Comparison of ENCODE assay signal across 8 mouse cellular contexts in genomic region chr2:122637526-122637997, GRCm38 (mm10). TPM values are rescaled to one million over a fixed set of nuclear protein-coding genes. Genes with fewer than 3 reads are reported as not detected.
DNase-seq lines count a peak whose midpoint lies in the region; ATAC-seq lines count a peak whose summit lies in the region.

No protein-coding gene starts in this region.

- H3K27me3 ChIP-seq in embryonic facial prominence, embryonic 13.5 days = peaks cover 25% of the 10 kb centered on the region
- peaks cover 34% of the 10 kb centered on the region for H3K27me3 ChIP-seq in liver, embryonic 12.5 days (replicated peaks)

- peak overlapping the region; percentile 61 for H3K9ac ChIP-seq in embryonic facial prominence, embryonic 13.5 days
- H3K9ac ChIP-seq in liver, embryonic 12.5 days = no peak overlapping the region

- no peak for ATAC-seq in embryonic facial prominence, embryonic 13.5 days (ENCODE audit: insufficient number of reproducible peaks, insufficient read depth, low FRiP score, low TSS enrichment, low read depth)
- ATAC-seq in liver, embryonic 12.5 days = peak; percentile 64; the same call in 1 of the 2 replicates
- peak; percentile 89 for ATAC-seq in monocyte, adult 5-6 weeks (replicated peaks; ENCODE audit: insufficient number of reproducible peaks, low FRiP score, low TSS enrichment, poor library complexity, severe bottlenecking)

- H3K36me3 ChIP-seq in embryonic facial prominence, embryonic 13.5 days = peaks cover 15% of the 10 kb centered on the region
- peaks cover 16% of the 10 kb centered on the region for H3K36me3 ChIP-seq in liver, embryonic 12.5 days

- peak; percentile 39 for DNase-seq in 3T3-L1 (ENCODE audit: low read depth, low spot score)
- peak; percentile 86 for DNase-seq in adrenal gland, postnatal 25 days
- DNase-seq in heart, adult 9 months (ENCODE audit: low spot score in 2 of 2) = peak; percentile 48 to 55
- peak; percentile 20 to 65 for DNase-seq in kidney, adult 8-10 months
- peak; percentile 58 to 68 for DNase-seq in spleen, postnatal 36 days (ENCODE audit: low spot score in 2 of 2)

- peak overlapping the region; percentile 75 for H3K4me2 ChIP-seq in embryonic facial prominence, embryonic 13.5 days
- H3K4me2 ChIP-seq in liver, embryonic 12.5 days = peak overlapping the region; percentile 69

- H3K4me1 ChIP-seq in embryonic facial prominence, embryonic 13.5 days = no peaks in the 10 kb centered on the region
- H3K4me1 ChIP-seq in liver, embryonic 12.5 days = peaks cover 6% of the 10 kb centered on the region; the same call in 1 of the 2 replicates

- under 1% methylated on average over 36 of the region's 36 CpGs for WGBS in embryonic facial prominence, embryonic 13.5 days
- WGBS in liver, embryonic 12.5 days (ENCODE audit: insufficient replicate concordance) = 1% methylated on average over 36 of the region's 36 CpGs

- no peak overlapping the region for H3K27ac ChIP-seq in embryonic facial prominence, embryonic 13.5 days
- no peak overlapping the region for H3K27ac ChIP-seq in liver, embryonic 12.5 days

- no peaks in the 10 kb centered on the region for H3K9me3 ChIP-seq in embryonic facial prominence, embryonic 13.5 days
- no peaks in the 10 kb centered on the region for H3K9me3 ChIP-seq in liver, embryonic 12.5 days (replicated peaks)

- peak overlapping the region; percentile 46 for H3K4me3 ChIP-seq in embryonic facial prominence, embryonic 13.5 days
- H3K4me3 ChIP-seq in liver, embryonic 12.5 days = peak overlapping the region; percentile 42

RNA-seq across cellular contexts. Expression of gene AA467197, which starts 0.8 kb away (rescaled TPM):
- total RNA-seq in adrenal gland, postnatal 25 days (2021) = 0.70 TPM in 1 of 2 replicates, not detected in the other
- polyA plus RNA-seq in embryonic facial prominence, embryonic 13.5 days (2015; fragmentation: Nextera tagmentation; extraction: Ambion mirVana) = 0.73 TPM in 1 of 2 replicates, not detected in the other
- 0.17 and 0.26 TPM in 2 replicates for polyA plus RNA-seq in liver, embryonic 12.5 days (2016; fragmentation: Nextera tagmentation; extraction: Ambion mirVana)
- 3.2 to 7.8 TPM in 2 of 3 replicates, not detected in the other for total RNA-seq in monocyte, adult 5-6 weeks (2017)

RNA-seq across cellular contexts. Expression of gene Gatm, which starts 26.5 kb away (rescaled TPM):
- total RNA-seq in adrenal gland, postnatal 25 days (2021) = 2.0 and 5.0 TPM in 2 replicates
- polyA plus RNA-seq in embryonic facial prominence, embryonic 13.5 days (2015; fragmentation: Nextera tagmentation; extraction: Ambion mirVana) = 10.5 and 10.6 TPM in 2 replicates
- polyA plus RNA-seq in liver, embryonic 12.5 days (2016; fragmentation: Nextera tagmentation; extraction: Ambion mirVana) = 19.3 and 19.9 TPM in 2 replicates
- total RNA-seq in monocyte, adult 5-6 weeks (2017) = 0.75 to 0.97 TPM (median 0.95 TPM) in 3 replicates
